Mouse (Mus musculus): ENCODE data around the gene Hspg2. TPM values are rescaled to one million over a fixed set of nuclear protein-coding genes. Genes with fewer than 3 reads are reported as not detected.
A peak's percentile ranks its signal among the peaks of the same experiment; 100 is the strongest.
"Not testable (repeated sequence)": the region's sequence is repeated elsewhere in the genome, so short reads cannot be mapped to it uniquely, and the experiment has no call there.

The Hspg2 gene
- 3.4 and 3.6 TPM in 2 replicates for polyA plus RNA-seq (2015; fragmentation: Nextera tagmentation; extraction: Ambion mirVana)

DNA sequence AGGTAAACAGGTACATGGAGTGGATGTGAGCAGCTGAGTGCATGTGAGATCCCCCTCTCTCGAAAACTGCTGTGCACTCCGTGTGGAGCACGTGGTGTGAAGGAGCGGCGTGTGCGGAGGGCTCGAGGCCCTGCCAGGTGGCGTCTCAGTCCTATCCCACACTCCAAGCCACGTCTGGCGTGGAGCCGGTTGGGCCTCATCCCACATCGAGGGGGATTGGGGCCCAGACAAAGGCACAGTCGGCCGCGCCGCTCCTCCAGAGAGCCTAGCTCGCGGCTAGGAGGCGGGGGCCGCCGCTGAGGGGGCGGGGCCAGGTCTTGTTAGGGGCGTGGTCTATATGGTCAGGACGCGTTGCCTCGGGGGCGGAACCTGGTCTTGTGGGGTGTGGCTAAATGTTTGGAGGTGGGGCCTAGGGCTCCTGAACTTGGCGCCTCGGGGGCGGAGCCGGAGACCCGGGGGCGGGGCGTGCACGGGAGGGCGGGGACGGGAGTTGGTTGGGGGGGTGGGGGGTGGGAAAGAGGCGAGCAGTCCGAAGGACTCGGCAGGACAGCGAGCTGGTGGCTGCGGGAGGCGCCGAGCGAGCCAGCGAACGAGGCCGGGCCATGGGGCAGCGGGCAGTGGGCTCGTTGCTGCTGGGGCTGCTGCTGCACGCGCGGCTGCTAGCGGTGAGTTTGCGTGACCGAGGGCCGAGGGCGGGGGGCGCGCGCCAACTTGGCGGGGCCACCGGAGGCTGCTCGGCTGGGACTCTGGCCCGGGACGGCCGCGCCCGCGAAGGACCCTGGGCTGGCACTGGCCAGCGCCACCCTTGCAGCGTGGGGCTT is at the start of gene Hspg2:
Gene Hspg2 (plus strand): TSS at position 510 of the 821 bp plus-strand sequence.
- H3K27ac ChIP-seq (ENCODE audit: low read length), result 0 out of 2 replicates have a peak within 1 kb of the TSS, but pooled peaks have one; percentile 4
- H3K9ac ChIP-seq (ENCODE audit: low read depth, low read length), result peak within 1 kb of the TSS; percentile 68
- H3K4me1 ChIP-seq (ENCODE audit: control insufficient read depth, insufficient read depth, low read length), result peaks cover 15% of the 10 kb centered on the region
- under 1% methylated on average over 56 of the region's 72 CpGs for WGBS
- ATAC-seq, result peak; percentile 87
- H3K36me3 ChIP-seq (ENCODE audit: control insufficient read depth, insufficient read depth, low read length), result no peaks in the 10 kb centered on the region
- peak within 1 kb of the TSS; percentile 100 for H3K4me2 ChIP-seq (ENCODE audit: low read length)
- peak within 1 kb of the TSS; percentile 53 for H3K4me3 ChIP-seq (ENCODE audit: low read depth, low read length)
- H3K9me3 ChIP-seq (replicated peaks; ENCODE audit: control insufficient read depth, low read length, poor library complexity, severe bottlenecking), result no peaks in the 10 kb centered on the region
- H3K27me3 ChIP-seq (ENCODE audit: control insufficient read depth, insufficient read depth, low read depth, low read length), result no peaks in the 10 kb centered on the region

DNA sequence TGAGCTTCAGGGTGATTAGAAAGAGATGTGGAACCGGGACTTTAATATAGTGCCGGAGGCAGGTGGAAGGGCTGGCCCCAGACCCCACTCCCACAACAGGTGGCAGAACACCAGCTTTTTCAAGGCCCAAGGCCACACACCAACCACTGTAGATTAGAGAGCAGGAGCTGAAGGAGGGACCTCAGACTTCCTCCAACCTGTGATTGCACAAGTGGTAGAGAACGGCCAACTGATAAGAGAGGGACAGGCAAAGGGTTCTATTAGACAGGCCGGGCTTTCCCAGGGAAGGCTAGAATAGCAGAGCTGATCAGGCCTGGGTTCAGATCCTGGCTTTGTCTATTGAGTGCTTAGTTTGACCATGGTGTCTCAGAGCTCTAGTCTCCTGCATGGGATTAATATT is 38.1 kb upstream of the Hspg2 start, which contains the start of gene Cela3b:
Gene Cela3b (minus strand): TSS at position 39 of the 400 bp plus-strand sequence.
- Histone ChIP-seq H3K36me3 (ENCODE audit: control insufficient read depth, insufficient read depth, low read length) (no peaks in the 10 kb centered on the region), H3K4me2 (ENCODE audit: low read length) (no peak within 1 kb of the TSS), H3K27ac (ENCODE audit: low read length) (no peak within 1 kb of the TSS), H3K9ac (ENCODE audit: low read depth, low read length) (no peak within 1 kb of the TSS), H3K4me1 (ENCODE audit: control insufficient read depth, insufficient read depth, low read length) (no peaks in the 10 kb centered on the region), H3K27me3 (ENCODE audit: control insufficient read depth, insufficient read depth, low read depth, low read length) (no peaks in the 10 kb centered on the region), H3K4me3 (ENCODE audit: low read depth, low read length) (no peak within 1 kb of the TSS), H3K9me3 (replicated peaks; ENCODE audit: control insufficient read depth, low read length, poor library complexity, severe bottlenecking) (no peaks in the 10 kb centered on the region)
- no peak for ATAC-seq
- WGBS, result 97% methylated on average over 4 of the region's 4 CpGs

DNA sequence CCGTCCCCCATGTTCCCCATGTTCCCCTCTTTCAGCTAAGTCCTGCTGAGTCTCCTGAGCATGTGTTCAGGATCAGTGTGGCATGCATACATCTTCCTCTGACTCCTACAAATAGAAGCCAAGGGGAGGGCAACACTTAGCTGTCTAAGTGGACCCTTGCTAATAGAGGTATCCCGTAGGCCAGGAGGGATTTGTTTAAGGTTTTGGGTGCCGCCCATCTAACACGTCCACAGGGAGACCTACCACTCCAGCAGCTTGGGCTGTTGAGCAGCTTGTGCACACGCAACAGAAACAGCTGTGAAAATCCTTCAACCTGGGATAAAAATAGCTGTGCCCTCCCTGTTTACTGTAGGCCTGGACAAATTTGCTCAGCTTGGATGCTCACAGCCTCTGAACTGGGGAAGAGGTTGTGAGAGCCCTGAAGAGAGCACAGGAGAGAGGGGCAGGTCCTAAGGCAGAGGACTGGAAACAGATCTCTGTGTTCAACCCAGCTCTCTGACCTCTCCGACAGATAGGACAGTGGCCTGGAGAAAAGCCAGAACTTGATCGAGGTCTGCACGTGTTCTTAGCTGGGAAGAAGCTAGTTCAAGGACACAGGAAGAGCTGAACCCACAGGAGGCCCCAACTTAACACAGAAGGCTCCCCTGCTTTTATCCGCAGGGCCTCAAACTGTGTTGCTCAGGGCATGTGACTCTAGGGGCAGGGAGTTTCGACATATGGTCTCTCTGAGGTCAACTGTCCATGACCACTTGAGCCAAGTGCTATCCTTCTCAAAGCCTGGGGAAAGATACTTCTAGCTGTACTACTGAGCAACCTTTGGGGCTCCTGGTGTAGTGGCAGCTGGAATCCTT is 35.6 kb upstream of the Hspg2 start:
- not testable (repeated sequence) for H3K36me3 ChIP-seq (ENCODE audit: control insufficient read depth, insufficient read depth, low read length); H3K4me1 ChIP-seq (ENCODE audit: control insufficient read depth, insufficient read depth, low read length); H3K9ac ChIP-seq (ENCODE audit: low read depth, low read length); ATAC-seq; H3K27me3 ChIP-seq (ENCODE audit: control insufficient read depth, insufficient read depth, low read depth, low read length); H3K4me2 ChIP-seq (ENCODE audit: low read length); H3K4me3 ChIP-seq (ENCODE audit: low read depth, low read length); H3K9me3 ChIP-seq (replicated peaks; ENCODE audit: control insufficient read depth, low read length, poor library complexity, severe bottlenecking); H3K27ac ChIP-seq (ENCODE audit: low read length)
- WGBS, result 78% methylated on average over 10 of the region's 10 CpGs

DNA sequence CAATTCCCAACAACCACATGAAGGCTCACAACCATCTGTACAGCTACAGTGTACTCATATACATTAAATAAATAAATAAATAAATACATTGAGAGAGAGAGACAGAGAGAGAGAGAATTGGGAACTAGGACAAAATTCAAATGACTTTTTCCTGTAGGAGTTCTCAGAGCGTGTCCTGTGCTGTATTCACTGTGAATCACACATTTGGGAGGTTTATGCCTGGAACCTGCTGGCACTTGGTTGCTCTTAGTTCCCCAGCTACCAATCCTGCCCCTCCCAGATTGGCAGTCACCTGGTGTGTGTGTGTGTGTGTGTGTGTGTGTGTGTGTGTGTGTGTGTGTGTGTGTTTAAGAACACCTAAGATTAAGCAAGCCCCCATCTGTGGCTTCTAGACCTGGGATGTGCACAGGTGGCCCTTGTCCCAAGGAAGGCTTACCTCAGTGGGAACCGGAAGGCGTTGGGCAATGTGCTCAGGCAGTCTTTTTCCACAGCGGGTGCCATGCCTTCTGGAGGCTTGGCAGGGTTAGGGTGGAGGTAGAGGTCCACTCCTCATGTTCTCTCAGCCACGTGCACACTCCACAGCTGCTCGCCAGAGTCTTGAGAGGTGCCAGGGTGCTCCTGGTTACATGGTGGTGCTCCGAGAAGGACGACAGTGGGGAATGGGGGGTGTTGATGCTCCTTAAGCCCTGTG is 31.4 kb upstream of the Hspg2 start:
- no peaks in the 10 kb centered on the region for H3K9me3 ChIP-seq (replicated peaks; ENCODE audit: control insufficient read depth, low read length, poor library complexity, severe bottlenecking)
- ATAC-seq, result no peak
- H3K27me3 ChIP-seq (ENCODE audit: control insufficient read depth, insufficient read depth, low read depth, low read length), result no peaks in the 10 kb centered on the region
- no peak overlapping the region for H3K4me3 ChIP-seq (ENCODE audit: low read depth, low read length)
- WGBS, result 92% methylated on average over 8 of the region's 8 CpGs
- no peaks in the 10 kb centered on the region for H3K36me3 ChIP-seq (ENCODE audit: control insufficient read depth, insufficient read depth, low read length)
- no peak overlapping the region for H3K27ac ChIP-seq (ENCODE audit: low read length)
- no peak overlapping the region for H3K9ac ChIP-seq (ENCODE audit: low read depth, low read length)
- no peaks in the 10 kb centered on the region for H3K4me1 ChIP-seq (ENCODE audit: control insufficient read depth, insufficient read depth, low read length)
- H3K4me2 ChIP-seq (ENCODE audit: low read length), result no peak overlapping the region

DNA sequence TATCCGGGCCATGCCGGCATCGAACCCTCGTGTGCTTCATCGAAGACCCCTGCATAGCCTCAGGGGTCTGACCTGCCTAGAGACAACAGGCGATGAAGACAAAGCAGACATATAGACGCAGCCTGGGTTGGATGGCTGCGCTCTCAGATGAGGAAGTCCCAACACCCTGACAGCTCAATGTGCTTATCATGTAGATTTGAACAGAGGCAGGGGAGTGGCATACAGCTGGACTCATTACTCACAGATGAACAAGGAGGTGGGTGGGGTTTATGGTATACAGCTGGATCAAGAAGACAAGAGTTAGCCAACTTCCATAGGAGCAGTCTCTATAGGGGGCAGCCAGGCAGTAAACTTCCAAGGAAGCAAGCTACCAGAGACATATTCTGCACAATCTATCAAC is 29.7 kb upstream of the Hspg2 start:
- Histone ChIP-seq H3K4me2 (ENCODE audit: low read length) (no peak overlapping the region), H3K4me1 (ENCODE audit: control insufficient read depth, insufficient read depth, low read length) (no peaks in the 10 kb centered on the region), H3K27ac (ENCODE audit: low read length) (no peak overlapping the region), H3K4me3 (ENCODE audit: low read depth, low read length) (no peak overlapping the region), H3K9ac (ENCODE audit: low read depth, low read length) (no peak overlapping the region), H3K9me3 (replicated peaks; ENCODE audit: control insufficient read depth, low read length, poor library complexity, severe bottlenecking) (no peaks in the 10 kb centered on the region), H3K27me3 (ENCODE audit: control insufficient read depth, insufficient read depth, low read depth, low read length) (no peaks in the 10 kb centered on the region), H3K36me3 (ENCODE audit: control insufficient read depth, insufficient read depth, low read length) (no peaks in the 10 kb centered on the region)
- WGBS, result 90% methylated on average over 8 of the region's 8 CpGs
- no peak for ATAC-seq

DNA sequence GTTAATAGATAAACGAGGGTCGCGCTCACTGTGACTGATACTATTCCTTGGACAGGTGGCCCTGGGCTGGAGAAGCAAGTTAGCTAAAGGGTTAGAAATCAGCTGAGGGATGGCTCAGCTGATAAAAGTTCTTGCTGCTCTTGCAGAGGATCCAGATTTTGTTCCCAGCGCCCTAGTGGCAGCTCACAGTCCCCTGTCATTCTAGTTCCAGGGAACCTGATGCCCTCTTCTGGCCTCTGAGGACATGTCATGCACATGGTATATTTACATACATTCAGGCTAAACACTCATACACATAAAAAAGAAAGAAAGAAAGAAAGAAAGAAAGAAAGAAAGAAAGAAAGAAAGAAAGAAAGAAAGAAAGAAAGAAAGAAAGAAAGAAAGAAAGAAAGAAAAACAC is 27.2 kb upstream of the Hspg2 start:
- Histone ChIP-seq H3K9me3 (replicated peaks; ENCODE audit: control insufficient read depth, low read length, poor library complexity, severe bottlenecking) (no peaks in the 10 kb centered on the region), H3K4me1 (ENCODE audit: control insufficient read depth, insufficient read depth, low read length) (no peaks in the 10 kb centered on the region), H3K27ac (ENCODE audit: low read length) (no peak overlapping the region), H3K9ac (ENCODE audit: low read depth, low read length) (no peak overlapping the region), H3K27me3 (ENCODE audit: control insufficient read depth, insufficient read depth, low read depth, low read length) (no peaks in the 10 kb centered on the region), H3K36me3 (ENCODE audit: control insufficient read depth, insufficient read depth, low read length) (no peaks in the 10 kb centered on the region), H3K4me2 (ENCODE audit: low read length) (no peak overlapping the region), H3K4me3 (ENCODE audit: low read depth, low read length) (no peak overlapping the region)
- WGBS, result 86% methylated on average over 4 of the region's 4 CpGs
- no peak for ATAC-seq

DNA sequence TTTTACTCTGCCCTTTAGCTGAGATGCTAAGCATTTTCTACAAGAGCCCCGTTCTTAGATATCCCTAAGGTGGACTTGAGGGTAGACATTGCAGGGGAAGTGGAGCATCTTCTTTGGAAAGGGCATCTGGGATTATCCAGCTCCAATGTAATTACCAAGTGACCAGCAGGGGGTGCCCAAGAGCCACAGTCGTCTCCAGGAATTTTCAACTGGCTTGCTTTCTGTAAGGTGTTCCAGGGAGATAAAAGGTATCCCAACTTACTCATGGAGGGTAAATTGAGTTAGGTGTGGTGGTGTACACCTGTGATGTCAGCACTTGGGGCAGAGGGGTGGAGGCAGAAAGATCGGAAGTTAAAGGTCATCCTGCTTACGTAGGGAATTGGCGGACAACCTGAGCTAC is 24.9 kb upstream of the Hspg2 start:
- Histone ChIP-seq H3K36me3 (ENCODE audit: control insufficient read depth, insufficient read depth, low read length) (no peaks in the 10 kb centered on the region), H3K4me2 (ENCODE audit: low read length) (peak overlapping the region; percentile 42), H3K27ac (ENCODE audit: low read length) (no peak overlapping the region), H3K4me1 (ENCODE audit: control insufficient read depth, insufficient read depth, low read length) (no peaks in the 10 kb centered on the region), H3K9me3 (replicated peaks; ENCODE audit: control insufficient read depth, low read length, poor library complexity, severe bottlenecking) (no peaks in the 10 kb centered on the region), H3K4me3 (ENCODE audit: low read depth, low read length) (no peak overlapping the region), H3K9ac (ENCODE audit: low read depth, low read length) (no peak overlapping the region), H3K27me3 (ENCODE audit: control insufficient read depth, insufficient read depth, low read depth, low read length) (no peaks in the 10 kb centered on the region)
- ATAC-seq, result no peak; the same call in 1 of the 2 replicates
- WGBS, result 33% methylated on average over 5 of the region's 5 CpGs

DNA sequence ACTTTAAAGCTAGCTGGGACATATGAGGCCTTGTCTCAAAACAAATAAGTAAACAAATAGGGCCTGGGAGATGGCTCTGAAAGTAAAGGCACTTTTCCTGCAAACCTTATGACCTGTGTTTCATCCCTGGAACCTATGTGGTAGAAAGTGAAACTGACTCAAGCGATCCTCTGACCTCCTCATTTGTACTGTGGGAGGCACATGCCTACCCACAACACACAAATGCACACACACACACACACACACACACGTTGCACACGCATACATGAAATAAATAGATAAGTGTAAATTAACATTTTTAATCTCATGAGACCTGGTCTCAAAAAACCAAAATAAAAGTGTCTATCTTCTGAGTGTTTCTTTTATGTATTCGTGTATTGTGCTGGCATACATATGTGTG is 22.7 kb upstream of the Hspg2 start:
- Histone ChIP-seq H3K4me3 (ENCODE audit: low read depth, low read length) (no peak overlapping the region), H3K9me3 (replicated peaks; ENCODE audit: control insufficient read depth, low read length, poor library complexity, severe bottlenecking) (no peaks in the 10 kb centered on the region), H3K9ac (ENCODE audit: low read depth, low read length) (no peak overlapping the region), H3K36me3 (ENCODE audit: control insufficient read depth, insufficient read depth, low read length) (no peaks in the 10 kb centered on the region), H3K4me1 (ENCODE audit: control insufficient read depth, insufficient read depth, low read length) (no peaks in the 10 kb centered on the region), H3K27me3 (ENCODE audit: control insufficient read depth, insufficient read depth, low read depth, low read length) (no peaks in the 10 kb centered on the region), H3K27ac (ENCODE audit: low read length) (no peak overlapping the region), H3K4me2 (ENCODE audit: low read length) (no peak overlapping the region)
- 94% methylated on average over 4 of the region's 4 CpGs for WGBS
- no peak for ATAC-seq

All from midbrain, embryonic 16.5 days (tissue).